ENCODE assay signal across 9 mouse cellular contexts in genomic region chr2:180472306-180473079, GRCm38 (mm10). TPM values are rescaled to one million over a fixed set of nuclear protein-coding genes. Genes with fewer than 3 reads are reported as not detected.
DNase-seq lines count a peak whose midpoint lies in the region; ATAC-seq lines count a peak whose summit lies in the region.
"Had no signal": no experiment of that assay in that cellular context is flagged by ENCODE, and none has a peak within 500 bp of the region (broad histone marks: within the 10 kb centered on the region; RNA-seq: fewer than 3 reads in every experiment).

No protein-coding gene starts in this region.

- H3K4me1 ChIP-seq in forebrain, embryonic 15.5 days = no peaks in the 10 kb centered on the region
- 0 out of 2 replicates have a peak, but pooled peaks cover 4% of the 10 kb centered on the region for H3K4me1 ChIP-seq in kidney, embryonic 16.5 days (ENCODE audit: insufficient read depth, low read length)

- peak; percentile 57 for ATAC-seq in forebrain, embryonic 15.5 days (replicated peaks)
- ATAC-seq in kidney, embryonic 16.5 days (ENCODE audit: low FRiP score, low TSS enrichment) = peak; percentile 39

- 4% methylated on average over 21 of the region's 21 CpGs for WGBS in forebrain, embryonic 15.5 days
- 5% methylated on average over 21 of the region's 21 CpGs for WGBS in kidney, embryonic 16.5 days

- no peak overlapping the region for H3K4me3 ChIP-seq in forebrain, embryonic 15.5 days
- H3K4me3 ChIP-seq in kidney, embryonic 16.5 days (ENCODE audit: low read length) = peak overlapping the region; percentile 12; the same call in 1 of the 2 replicates

- H3K27me3 ChIP-seq in forebrain, embryonic 15.5 days = no peaks in the 10 kb centered on the region
- H3K27me3 ChIP-seq in kidney, embryonic 16.5 days (ENCODE audit: insufficient read depth, low read length) = no peaks in the 10 kb centered on the region

- H3K9me3 ChIP-seq in forebrain, embryonic 15.5 days = no peaks in the 10 kb centered on the region
- no peaks in the 10 kb centered on the region for H3K9me3 ChIP-seq in kidney, embryonic 16.5 days (ENCODE audit: low read length)

- no peak overlapping the region for H3K9ac ChIP-seq in forebrain, embryonic 15.5 days (replicated peaks)
- H3K9ac ChIP-seq in kidney, embryonic 16.5 days (replicated peaks; ENCODE audit: low read length) = no peak overlapping the region

- no peaks in the 10 kb centered on the region for H3K36me3 ChIP-seq in forebrain, embryonic 15.5 days
- no peaks in the 10 kb centered on the region for H3K36me3 ChIP-seq in kidney, embryonic 16.5 days (ENCODE audit: insufficient read depth, low read length)

- H3K4me2 ChIP-seq in forebrain, embryonic 15.5 days (replicated peaks) = no peak overlapping the region
- H3K4me2 ChIP-seq in kidney, embryonic 16.5 days (replicated peaks; ENCODE audit: low read depth, low read length) = peak overlapping the region; percentile 37

- no peak overlapping the region for H3K27ac ChIP-seq in forebrain, embryonic 15.5 days (replicated peaks)
- H3K27ac ChIP-seq in kidney, embryonic 16.5 days (ENCODE audit: low read length) = no peak overlapping the region
- H3K27ac ChIP-seq: macrophage had no signal

- DNase-seq in cerebellum, postnatal 25 days = peak; percentile 40 to 60
- no peak for DNase-seq in cerebellum, adult 18-20 months
- DNase-seq in 3T3-L1 (ENCODE audit: low read depth, low spot score) = peak; percentile 40
- DNase-seq in adrenal gland, postnatal 10 days = peak; percentile 55
- peak; percentile 79 for DNase-seq in mesoderm, embryonic 11.5 days (ENCODE audit: low read depth, low spot score)
- DNase-seq in testis, postnatal 14 days (ENCODE audit: low spot score) = peak; percentile 35

RNA-seq across cellular contexts. Expression of gene Slco4a1, which starts 16.4 kb away (rescaled TPM):
- total RNA-seq in adrenal gland, postnatal 10 days (2021) = 1 to 10 TPM; 4.4 to 5.1 TPM
- polyA plus RNA-seq in forebrain, embryonic 15.5 days (2015; fragmentation: Nextera tagmentation; extraction: Ambion mirVana) = 1.2 and 1.4 TPM in 2 replicates
- polyA plus RNA-seq in kidney, embryonic 16.5 days (2015; fragmentation: Nextera tagmentation; extraction: Ambion mirVana) = 3.2 and 3.3 TPM in 2 replicates

RNA-seq across cellular contexts. Expression of gene Ntsr1, which starts 27.3 kb away (rescaled TPM):
- total RNA-seq in adrenal gland, postnatal 10 days (2021) = under 1 TPM in 1 of 2 experiments, not detected in 1; 0.06 TPM
- polyA plus RNA-seq in forebrain, embryonic 15.5 days (2015; fragmentation: Nextera tagmentation; extraction: Ambion mirVana) = 6.6 and 8.0 TPM in 2 replicates
- polyA plus RNA-seq in kidney, embryonic 16.5 days (2015; fragmentation: Nextera tagmentation; extraction: Ambion mirVana) = 7.4 and 10.2 TPM in 2 replicates
- polyA plus RNA-seq: macrophage had no signal

Comparison
In these comparisons a context has a peak if more than half of its experiments do, and no peak if none do; other contexts are left out.
1. DNase-seq: peak in cerebellum, postnatal 25 days (2 of 2), 3T3-L1 (single experiment), adrenal gland, postnatal 10 days (single experiment), mesoderm, embryonic 11.5 days (single experiment) and testis, postnatal 14 days (single experiment); none in cerebellum, adult 18-20 months (0 of 2).